Mouse (Mus musculus) midbrain, embryonic 11.5 days (tissue): ENCODE measurements at regions not wholly inside any gene's neighbourhood (a gene's known extent, or its start where the extent isn't known, plus 50 kb on each side); places are given as distances from the start of the nearest gene placed in this dataset.

Experiments used
- ATAC-seq: fragments of 200-750 bp; cut with Nextera tagmentation; 2 replicates; pipeline ENCODE4 v1.8.0; 2017; ENCODE audit warnings: moderate TSS enrichment, moderate library complexity; ENCODE audit not compliant: low FRiP score
- DNase-seq: peaks from one replicate; pipeline ENCODE4 v3.0.0; 2015; ENCODE audit warnings: low spot score; ENCODE audit errors: missing footprints
- H3K27ac ChIP-seq: fragments of 300-500 bp; sonication (generic); 2 replicates; pipeline ENCODE4 v1.5.1; 2014; ENCODE audit warnings: low read depth, low read length
- H3K27me3 ChIP-seq: fragments of 300-500 bp; sonication (generic); 2 replicates; pipeline ENCODE4 v1.6.1; 2014; ENCODE audit warnings: mild to moderate bottlenecking, low read length, moderate library complexity, mixed read lengths; ENCODE audit not compliant: control insufficient read depth, insufficient read depth
- H3K36me3 ChIP-seq: fragments of 300-500 bp; sonication (generic); 2 replicates; pipeline ENCODE4 v1.6.1; 2014; ENCODE audit warnings: mild to moderate bottlenecking, low read length, moderate library complexity, mixed read lengths; ENCODE audit not compliant: control insufficient read depth, insufficient read depth
- H3K4me1 ChIP-seq: fragments of 300-500 bp; sonication (generic); 2 replicates; pipeline ENCODE4 v1.6.1; 2014; ENCODE audit warnings: low read length; ENCODE audit not compliant: control insufficient read depth, insufficient read depth
- H3K4me2 ChIP-seq: fragments of 300-500 bp; sonication (generic); 2 replicates; pipeline ENCODE4 v1.6.1; 2014; ENCODE audit warnings: mild to moderate bottlenecking, moderate library complexity
- H3K4me3 ChIP-seq: fragments of 300-500 bp; sonication (generic); 2 replicates; pipeline ENCODE4 v1.5.1; 2014; ENCODE audit warnings: low read depth, low read length
- H3K9ac ChIP-seq: fragments of 300-500 bp; sonication (generic); 2 replicates; pipeline ENCODE4 v1.6.1; 2014; ENCODE audit warnings: low read length
- H3K9me3 ChIP-seq: fragments of 300-500 bp; sonication (generic); 2 replicates; pipeline ENCODE4 v1.6.1; 2016; ENCODE audit warnings: low read length; ENCODE audit not compliant: control insufficient read depth
- WGBS: fragments of 180-500 bp; shearing (Covaris S2); extraction: QIAGEN DNeasy Blood & Tissue Kit; methylation state at CpG from one replicate; pipeline ENCODE4 v1.1.7; 2014; 5-methylcytosine and 5-hydroxymethylcytosine counted together

GRCm38 (mm10) chr1:128472022-128472712, 55.0 kb upstream of the Dars start:
- Histone ChIP-seq H3K4me1 (peaks cover 15% of the 10 kb centered on the region), H3K4me2 (peak overlapping the region; percentile 40), H3K9ac (peak overlapping the region; percentile 57), H3K27me3 (no peaks in the 10 kb centered on the region), H3K36me3 (no peaks in the 10 kb centered on the region), H3K27ac (peak overlapping the region; percentile 92), H3K4me3 (peak overlapping the region; percentile 9; the same call in 1 of the 2 replicates), H3K9me3 (no peaks in the 10 kb centered on the region)
- 0% methylated on average over 20 of the region's 20 CpGs for WGBS
- ATAC-seq (peak; percentile 95), DNase-seq (peak; percentile 99)

- Histone ChIP-seq H3K4me3 (no peak overlapping the region), H3K36me3 (no peaks in the 10 kb centered on the region), H3K9me3 (no peaks in the 10 kb centered on the region), H3K27me3 (no peaks in the 10 kb centered on the region), H3K4me1 (peaks cover 15% of the 10 kb centered on the region), H3K9ac (no peak overlapping the region), H3K27ac (no peak overlapping the region), H3K4me2 (no peak overlapping the region)
- 58% methylated on average over 2 of the region's 2 CpGs for WGBS
- DNase-seq: no peak
- no peak for ATAC-seq
Measured at GRCm38 (mm10) chr1:128470786-128471185, 53.6 kb upstream of the Dars start.

- Histone ChIP-seq H3K27ac (no peak overlapping the region), H3K36me3 (no peaks in the 10 kb centered on the region), H3K4me3 (no peak overlapping the region), H3K27me3 (no peaks in the 10 kb centered on the region), H3K4me1 (peaks cover 15% of the 10 kb centered on the region), H3K4me2 (no peak overlapping the region), H3K9me3 (no peaks in the 10 kb centered on the region), H3K9ac (no peak overlapping the region)
- 91% methylated on average over 7 of the region's 7 CpGs for WGBS
- ATAC-seq: no peak
- DNase-seq: no peak
Measured at GRCm38 (mm10) chr1:128469054-128469453, 51.9 kb upstream of the Dars start.
